Mouse (Mus musculus) midbrain, embryonic 15.5 days (tissue): ENCODE data around the gene Stum. TPM values are rescaled to one million over a fixed set of nuclear protein-coding genes. Genes with fewer than 3 reads are reported as not detected.

Experiments used
- ATAC-seq: fragments of 200-750 bp; cut with Nextera tagmentation; replicated peaks from 2 replicates; pipeline ENCODE4 v1.8.0; 2017; ENCODE audit warnings: moderate TSS enrichment
- H3K27ac ChIP-seq: fragments of 300-500 bp; sonication (generic); 2 replicates; pipeline ENCODE4 v1.5.1; 2015; ENCODE audit warnings: mild to moderate bottlenecking, inconsistent platforms
- H3K27me3 ChIP-seq: fragments of 300-500 bp; sonication (generic); replicated peaks from 2 replicates; pipeline ENCODE4 v1.6.1; 2015; ENCODE audit warnings: inconsistent platforms
- H3K36me3 ChIP-seq: fragments of 300-500 bp; sonication (generic); replicated peaks from 2 replicates; pipeline ENCODE4 v1.6.1; 2015; ENCODE audit warnings: inconsistent platforms
- H3K4me1 ChIP-seq: fragments of 300-500 bp; sonication (generic); 2 replicates; pipeline ENCODE4 v1.6.1; 2015; ENCODE audit warnings: inconsistent platforms
- H3K4me2 ChIP-seq: fragments of 300-500 bp; sonication (generic); 2 replicates; pipeline ENCODE4 v1.6.1; 2015; ENCODE audit warnings: inconsistent platforms, mild to moderate bottlenecking, moderate library complexity
- H3K4me3 ChIP-seq: fragments of 300-500 bp; sonication (generic); 2 replicates; pipeline ENCODE4 v1.5.1; 2015; ENCODE audit warnings: mild to moderate bottlenecking, inconsistent platforms
- H3K9ac ChIP-seq: fragments of 300-500 bp; sonication (generic); 2 replicates; pipeline ENCODE4 v1.6.1; 2015; ENCODE audit warnings: mild to moderate bottlenecking, inconsistent platforms
- H3K9me3 ChIP-seq: fragments of 300-500 bp; sonication (generic); 2 replicates; pipeline ENCODE4 v1.6.1; 2016; ENCODE audit warnings: inconsistent platforms
- WGBS: fragments of 180-500 bp; shearing (Covaris S2); methylation state at CpG from one replicate; pipeline ENCODE4 v1.1.7; 2015; ENCODE audit warnings: mixed read lengths; 5-methylcytosine and 5-hydroxymethylcytosine counted together
- polyA plus RNA-seq: library from polyadenylated mRNA; unstranded; fragments of >200 nt; fragmentation: Nextera tagmentation; extraction: Ambion mirVana; gene quantifications from 2 replicates; pipeline ENCODE4 v1.2.1, GENCODE M21; 2015

Stum gene
- polyA plus RNA-seq, 1 experiment from 2014 or later = 7.2 TPM

GRCm38 (mm10) chr1:180423008-180423639, 60.2 kb downstream of the Stum start:
- peaks cover 28% of the 10 kb centered on the region for H3K4me1 ChIP-seq
- no peaks in the 10 kb centered on the region for H3K9me3 ChIP-seq
- no peak overlapping the region for H3K27ac ChIP-seq
- no peak overlapping the region for H3K9ac ChIP-seq
- no peak for ATAC-seq
- no peaks in the 10 kb centered on the region for H3K27me3 ChIP-seq
- no peak overlapping the region for H3K4me3 ChIP-seq
- no peaks in the 10 kb centered on the region for H3K36me3 ChIP-seq
- 64% methylated on average over 16 of the region's 16 CpGs for WGBS
- no peak overlapping the region for H3K4me2 ChIP-seq

GRCm38 (mm10) chr1:180422076-180422828, 61.1 kb downstream of the Stum start:
- H3K27ac ChIP-seq = peak overlapping the region; percentile 73; the same call in 1 of the 2 replicates
- no peak overlapping the region for H3K9ac ChIP-seq
- H3K27me3 ChIP-seq = no peaks in the 10 kb centered on the region
- no peaks in the 10 kb centered on the region for H3K36me3 ChIP-seq
- peaks cover 28% of the 10 kb centered on the region for H3K4me1 ChIP-seq
- peak overlapping the region; percentile 33; the same call in 1 of the 2 replicates for H3K4me2 ChIP-seq
- 25% methylated on average over 11 of the region's 11 CpGs for WGBS
- ATAC-seq = peak; percentile 37; the same call in 1 of the 2 replicates
- H3K9me3 ChIP-seq = no peaks in the 10 kb centered on the region
- H3K4me3 ChIP-seq = no peak overlapping the region

- no peak overlapping the region for H3K9ac ChIP-seq
- no peak overlapping the region for H3K4me3 ChIP-seq
- peak; percentile 41 for ATAC-seq
These were observed 62.0 kb downstream of the Stum start for GRCm38 (mm10) chr1:180421165-180421909.

GRCm38 (mm10) chr1:180420496-180421164, 62.7 kb downstream of the Stum start:
- peak; percentile 88 for ATAC-seq
- H3K36me3 ChIP-seq = no peaks in the 10 kb centered on the region
- peak overlapping the region; percentile 33; the same call in 1 of the 2 replicates for H3K4me2 ChIP-seq
- 15% methylated on average over 8 of the region's 8 CpGs for WGBS
- H3K9ac ChIP-seq = no peak overlapping the region
- no peaks in the 10 kb centered on the region for H3K27me3 ChIP-seq
- no peaks in the 10 kb centered on the region for H3K9me3 ChIP-seq
- H3K27ac ChIP-seq = peak overlapping the region; percentile 73
- H3K4me1 ChIP-seq = peaks cover 28% of the 10 kb centered on the region
- H3K4me3 ChIP-seq = no peak overlapping the region

More at GRCm38 (mm10) chr1:180421165-180421909, 62.0 kb downstream of the Stum start:
- 49% methylated on average over 25 of the region's 25 CpGs for WGBS
- Histone ChIP-seq H3K27ac (peak overlapping the region; percentile 73), H3K4me1 (peaks cover 28% of the 10 kb centered on the region), H3K36me3 (no peaks in the 10 kb centered on the region), H3K27me3 (no peaks in the 10 kb centered on the region), H3K4me2 (peak overlapping the region; percentile 33), H3K9me3 (no peaks in the 10 kb centered on the region)

- no peak overlapping the region for H3K27ac ChIP-seq
- ATAC-seq = no peak
- no peak overlapping the region for H3K9ac ChIP-seq
- no peak overlapping the region for H3K4me3 ChIP-seq
- H3K4me2 ChIP-seq = no peak overlapping the region
- H3K36me3 ChIP-seq = no peaks in the 10 kb centered on the region
- WGBS = 90% methylated on average over 2 of the region's 2 CpGs
- H3K27me3 ChIP-seq = no peaks in the 10 kb centered on the region
- H3K9me3 ChIP-seq = no peaks in the 10 kb centered on the region
- H3K4me1 ChIP-seq = peaks cover 28% of the 10 kb centered on the region
These were observed 64.2 kb downstream of the Stum start for GRCm38 (mm10) chr1:180419059-180419458.

- H3K4me1 ChIP-seq = peaks cover 23% of the 10 kb centered on the region
- H3K27ac ChIP-seq = no peak overlapping the region
- H3K9me3 ChIP-seq = no peaks in the 10 kb centered on the region
- H3K4me2 ChIP-seq = no peak overlapping the region
- H3K36me3 ChIP-seq = no peaks in the 10 kb centered on the region
- no peak overlapping the region for H3K9ac ChIP-seq
- 55% methylated on average over 2 of the region's 2 CpGs for WGBS
- no peaks in the 10 kb centered on the region for H3K27me3 ChIP-seq
- ATAC-seq = no peak
- no peak overlapping the region for H3K4me3 ChIP-seq
These were observed 66.2 kb downstream of the Stum start for GRCm38 (mm10) chr1:180417118-180417517.

- H3K9ac ChIP-seq = no peak overlapping the region
- no peaks in the 10 kb centered on the region for H3K36me3 ChIP-seq
- H3K27ac ChIP-seq = no peak overlapping the region
- WGBS = 87% methylated on average over 7 of the region's 7 CpGs
- H3K4me2 ChIP-seq = no peak overlapping the region
- peaks cover 10% of the 10 kb centered on the region for H3K4me1 ChIP-seq
- no peak for ATAC-seq
- H3K4me3 ChIP-seq = no peak overlapping the region
- no peaks in the 10 kb centered on the region for H3K27me3 ChIP-seq
- no peaks in the 10 kb centered on the region for H3K9me3 ChIP-seq
These were observed 67.5 kb downstream of the Stum start for GRCm38 (mm10) chr1:180415836-180416235.

- Histone ChIP-seq H3K36me3 (no peaks in the 10 kb centered on the region), H3K4me2 (no peak overlapping the region), H3K4me1 (peaks cover 3% of the 10 kb centered on the region; the same call in 1 of the 2 replicates), H3K9ac (no peak overlapping the region), H3K27ac (no peak overlapping the region), H3K4me3 (no peak overlapping the region), H3K9me3 (no peaks in the 10 kb centered on the region), H3K27me3 (no peaks in the 10 kb centered on the region)
- no peak for ATAC-seq
- 69% methylated on average over 4 of the region's 4 CpGs for WGBS
These were observed 68.2 kb downstream of the Stum start for GRCm38 (mm10) chr1:180415064-180415463.

GRCm38 (mm10) chr1:180410306-180410705, 73.0 kb downstream of the Stum start:
- Histone ChIP-seq H3K9me3 (no peaks in the 10 kb centered on the region), H3K4me3 (no peak overlapping the region), H3K4me1 (peaks cover 6% of the 10 kb centered on the region; the same call in 1 of the 2 replicates), H3K27me3 (no peaks in the 10 kb centered on the region), H3K27ac (no peak overlapping the region), H3K36me3 (no peaks in the 10 kb centered on the region), H3K4me2 (no peak overlapping the region), H3K9ac (no peak overlapping the region)
- 71% methylated on average over 7 of the region's 7 CpGs for WGBS
- no peak for ATAC-seq

- no peak overlapping the region for H3K4me2 ChIP-seq
- no peak for ATAC-seq
- no peak overlapping the region for H3K4me3 ChIP-seq
- 72% methylated on average over 5 of the region's 5 CpGs for WGBS
- H3K36me3 ChIP-seq = no peaks in the 10 kb centered on the region
- H3K9ac ChIP-seq = no peak overlapping the region
- no peaks in the 10 kb centered on the region for H3K9me3 ChIP-seq
- H3K27me3 ChIP-seq = no peaks in the 10 kb centered on the region
- peaks cover 6% of the 10 kb centered on the region; the same call in 1 of the 2 replicates for H3K4me1 ChIP-seq
- no peak overlapping the region for H3K27ac ChIP-seq
These were observed 73.5 kb downstream of the Stum start for GRCm38 (mm10) chr1:180409771-180410170.

- Histone ChIP-seq H3K27ac (no peak overlapping the region), H3K4me1 (peaks cover 6% of the 10 kb centered on the region; the same call in 1 of the 2 replicates)
- WGBS = 66% methylated on average over 9 of the region's 9 CpGs
These were observed 74.5 kb downstream of the Stum start for GRCm38 (mm10) chr1:180408832-180409231.

More at GRCm38 (mm10) chr1:180408832-180409231, 74.5 kb downstream of the Stum start:
- no peaks in the 10 kb centered on the region for H3K27me3 ChIP-seq
- no peak overlapping the region for H3K4me2 ChIP-seq
- no peak overlapping the region for H3K9ac ChIP-seq
- H3K4me3 ChIP-seq = no peak overlapping the region
- ATAC-seq = no peak
- H3K36me3 ChIP-seq = no peaks in the 10 kb centered on the region
- no peaks in the 10 kb centered on the region for H3K9me3 ChIP-seq
